Mouse (Mus musculus) limb, embryonic 11.5 days (tissue): ENCODE results near the gene Stard13. TPM values are rescaled to one million over a fixed set of nuclear protein-coding genes. Genes with fewer than 3 reads are reported as not detected.
A peak's percentile ranks its signal among the peaks of the same experiment; 100 is the strongest.

ENCODE experiments used
- ATAC-seq: fragments of 200-750 bp; cut with Nextera tagmentation; 2 replicates; pipeline ENCODE4 v1.8.0; 2017; ENCODE audit warnings: low read depth; ENCODE audit not compliant: insufficient number of reproducible peaks, low FRiP score, low TSS enrichment
- DNase-seq: peaks from one replicate; pipeline ENCODE4 v3.0.0-alpha.2; 2015; ENCODE audit warnings: low spot score
- H3K27ac ChIP-seq: fragments of 300-500 bp; sonication (generic); replicated peaks from 2 replicates; pipeline ENCODE4 v1.5.1; 2014; ENCODE audit warnings: low read depth, mild to moderate bottlenecking, low read length
- H3K27me3 ChIP-seq: fragments of 300-500 bp; sonication (generic); 2 replicates; pipeline ENCODE4 v1.6.1; 2014; ENCODE audit warnings: mild to moderate bottlenecking, low read length, mixed read lengths; ENCODE audit not compliant: control insufficient read depth, insufficient read depth
- H3K36me3 ChIP-seq: fragments of 300-500 bp; sonication (generic); 2 replicates; pipeline ENCODE4 v1.6.1; 2014; ENCODE audit warnings: mild to moderate bottlenecking, low read length, moderate library complexity, mixed read lengths; ENCODE audit not compliant: control insufficient read depth, insufficient read depth
- H3K4me1 ChIP-seq: fragments of 300-500 bp; sonication (generic); 2 replicates; pipeline ENCODE4 v1.6.1; 2014; ENCODE audit warnings: low read length, mixed read lengths; ENCODE audit not compliant: control insufficient read depth, insufficient read depth
- H3K4me2 ChIP-seq: fragments of 300-500 bp; sonication (generic); 2 replicates; pipeline ENCODE4 v1.6.1; 2014; ENCODE audit warnings: low read depth, mild to moderate bottlenecking, moderate library complexity; ENCODE audit not compliant: severe bottlenecking
- H3K4me3 ChIP-seq: fragments of 300-500 bp; sonication (generic); 2 replicates; pipeline ENCODE4 v1.5.1; 2014; ENCODE audit warnings: low read depth, low read length
- H3K9ac ChIP-seq: fragments of 300-500 bp; sonication (generic); 2 replicates; pipeline ENCODE4 v1.6.1; 2014; ENCODE audit warnings: mild to moderate bottlenecking, low read length
- H3K9me3 ChIP-seq: fragments of 300-500 bp; sonication (generic); 2 replicates; pipeline ENCODE4 v1.6.1; 2016; ENCODE audit warnings: low read length; ENCODE audit not compliant: control insufficient read depth
- WGBS: fragments of 180-500 bp; shearing (Covaris S2); extraction: QIAGEN DNeasy Blood & Tissue Kit; methylation state at CpG from one replicate; pipeline ENCODE4 v1.1.7; 2014; 5-methylcytosine and 5-hydroxymethylcytosine counted together
- polyA plus RNA-seq: library from polyadenylated mRNA; unstranded; fragments of >200 nt; fragmentation: Nextera tagmentation; extraction: Ambion mirVana; gene quantifications from 2 replicates; pipeline ENCODE4 v1.2.1, GENCODE M21; 2014

Gene Stard13
- polyA plus RNA-seq, 1 experiment from 2014 or later, result 3.7 TPM

DNA sequence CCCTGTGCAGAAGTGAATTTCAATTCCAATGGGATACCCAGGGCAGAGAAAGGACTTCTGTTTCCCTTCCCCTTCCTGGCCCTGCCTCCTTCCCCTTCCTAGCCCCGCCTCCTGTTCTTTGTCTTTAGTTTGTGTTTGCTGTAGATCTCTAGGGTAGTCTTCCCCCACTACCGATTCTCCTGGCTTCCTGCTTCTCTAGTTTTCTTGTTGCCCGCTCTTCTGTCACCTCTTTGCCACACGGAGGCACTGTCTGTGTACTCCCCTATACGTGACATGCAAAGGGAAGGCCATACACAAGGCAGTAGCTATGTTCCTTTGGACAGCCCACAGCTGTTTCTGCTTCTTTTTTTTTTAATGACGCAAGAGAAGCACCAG is 176.7 kb downstream of the Stard13 start:
- WGBS, result 74% methylated on average over 6 of the region's 6 CpGs
- Histone ChIP-seq H3K9me3 (peaks cover under 1% of the 10 kb centered on the region; the same call in 1 of the 2 replicates), H3K36me3 (no peaks in the 10 kb centered on the region; the same call in 1 of the 2 replicates), H3K27me3 (no peaks in the 10 kb centered on the region), H3K9ac (no peak overlapping the region), H3K27ac (no peak overlapping the region), H3K4me3 (no peak overlapping the region), H3K4me1 (peaks cover 10% of the 10 kb centered on the region), H3K4me2 (no peak overlapping the region)
- ATAC-seq (no peak), DNase-seq (no peak)

- Histone ChIP-seq H3K4me2 (no peak overlapping the region), H3K4me3 (no peak overlapping the region), H3K9me3 (no peaks in the 10 kb centered on the region), H3K27me3 (no peaks in the 10 kb centered on the region), H3K4me1 (peaks cover 10% of the 10 kb centered on the region), H3K36me3 (no peaks in the 10 kb centered on the region), H3K27ac (no peak overlapping the region), H3K9ac (no peak overlapping the region)
- WGBS, result 52% methylated on average over 12 of the region's 12 CpGs
- ATAC-seq (no peak), DNase-seq (no peak)
Measured at GRCm38 (mm10) chr5:151056255-151056919, 177.2 kb downstream of the Stard13 start.

GRCm38 (mm10) chr5:151055426-151056090 is 178.1 kb downstream of the Stard13 start:
- DNase-seq, result no peak
- H3K9me3 ChIP-seq, result no peaks in the 10 kb centered on the region
- H3K4me1 ChIP-seq, result peaks cover 10% of the 10 kb centered on the region
- no peaks in the 10 kb centered on the region for H3K27me3 ChIP-seq
- no peaks in the 10 kb centered on the region for H3K36me3 ChIP-seq
- 94% methylated on average over 11 of the region's 11 CpGs for WGBS
- H3K27ac ChIP-seq, result no peak overlapping the region
- no peak overlapping the region for H3K9ac ChIP-seq
- H3K4me3 ChIP-seq, result no peak overlapping the region
- ATAC-seq, result no peak
- H3K4me2 ChIP-seq, result no peak overlapping the region

DNA sequence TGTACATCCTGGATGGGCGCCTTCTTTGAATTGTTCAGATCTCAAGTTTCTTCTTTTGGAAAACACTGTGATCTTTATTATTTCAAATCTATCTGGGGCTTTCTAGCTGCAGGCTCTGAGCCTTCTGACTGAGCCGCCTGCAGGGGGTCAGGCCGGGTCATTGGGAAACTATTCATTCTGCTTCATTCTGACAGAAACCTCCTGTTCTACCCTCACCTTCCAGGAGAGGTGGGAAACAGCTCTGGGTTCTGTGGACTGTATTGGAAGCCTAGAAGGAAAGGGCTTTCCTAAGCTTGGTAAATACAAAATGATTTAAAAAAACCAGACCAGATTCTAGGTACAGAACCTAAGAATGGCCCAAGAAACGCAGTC is 178.9 kb downstream of the Stard13 start:
- H3K9ac ChIP-seq, result no peak overlapping the region
- peaks cover 10% of the 10 kb centered on the region for H3K4me1 ChIP-seq
- no peak for DNase-seq
- 60% methylated on average over 4 of the region's 4 CpGs for WGBS
- H3K4me3 ChIP-seq, result no peak overlapping the region
- H3K27ac ChIP-seq, result no peak overlapping the region
- H3K27me3 ChIP-seq, result no peaks in the 10 kb centered on the region
- H3K4me2 ChIP-seq, result no peak overlapping the region
- no peaks in the 10 kb centered on the region for H3K36me3 ChIP-seq
- ATAC-seq, result no peak
- H3K9me3 ChIP-seq, result no peaks in the 10 kb centered on the region

GRCm38 (mm10) chr5:151054100-151054742 is 179.4 kb downstream of the Stard13 start:
- Histone ChIP-seq H3K4me2 (no peak overlapping the region), H3K4me3 (no peak overlapping the region), H3K27me3 (no peaks in the 10 kb centered on the region), H3K4me1 (peaks cover 10% of the 10 kb centered on the region), H3K36me3 (no peaks in the 10 kb centered on the region), H3K27ac (no peak overlapping the region), H3K9ac (no peak overlapping the region), H3K9me3 (no peaks in the 10 kb centered on the region)
- WGBS, result 51% methylated on average over 7 of the region's 7 CpGs
- peak; percentile 59; the same call in 1 of the 2 replicates for ATAC-seq
- DNase-seq, result no peak

- Histone ChIP-seq H3K9me3 (no peaks in the 10 kb centered on the region), H3K27me3 (no peaks in the 10 kb centered on the region), H3K27ac (no peak overlapping the region), H3K4me3 (no peak overlapping the region), H3K4me2 (no peak overlapping the region), H3K9ac (no peak overlapping the region), H3K4me1 (peaks cover 10% of the 10 kb centered on the region), H3K36me3 (no peaks in the 10 kb centered on the region)
- WGBS, result 94% methylated on average over 5 of the region's 5 CpGs
- no peak for DNase-seq
- no peak for ATAC-seq
Measured at GRCm38 (mm10) chr5:151053190-151053589, 180.4 kb downstream of the Stard13 start.

DNA sequence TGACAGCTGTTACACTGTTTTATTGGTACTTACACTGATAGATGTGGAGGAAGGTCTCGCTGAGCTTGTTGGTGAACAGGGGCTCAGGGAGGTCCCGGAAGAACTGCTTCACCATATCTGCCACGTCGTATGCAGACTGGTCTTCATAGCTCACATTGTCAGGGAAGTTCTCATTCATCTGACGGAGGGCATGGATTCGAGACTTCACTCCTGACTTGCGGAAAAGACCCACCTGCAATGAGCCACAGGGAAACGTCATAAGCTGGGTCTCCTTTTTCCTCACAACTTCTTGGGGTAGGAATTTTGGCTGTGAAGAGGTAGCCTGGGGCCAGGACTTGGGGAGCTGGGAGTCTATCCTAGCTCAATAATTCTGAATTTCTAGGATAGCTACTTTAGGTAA is 181.3 kb downstream of the Stard13 start:
- DNase-seq, result no peak
- WGBS, result 95% methylated on average over 8 of the region's 8 CpGs
- ATAC-seq, result no peak

GRCm38 (mm10) chr5:151047488-151047887 is 186.1 kb downstream of the Stard13 start:
- peaks cover 2% of the 10 kb centered on the region; the same call in 1 of the 2 replicates for H3K36me3 ChIP-seq
- H3K27ac ChIP-seq, result no peak overlapping the region
- peaks cover 4% of the 10 kb centered on the region; the same call in 1 of the 2 replicates for H3K4me1 ChIP-seq
- H3K4me3 ChIP-seq, result no peak overlapping the region
- DNase-seq (no peak), ATAC-seq (no peak)
- no peaks in the 10 kb centered on the region for H3K27me3 ChIP-seq
- WGBS, result 52% methylated on average over 12 of the region's 12 CpGs
- no peaks in the 10 kb centered on the region for H3K9me3 ChIP-seq
- H3K4me2 ChIP-seq, result no peak overlapping the region
- H3K9ac ChIP-seq, result 0 out of 2 replicates have a peak overlapping the region, but pooled peaks have one; percentile 17

More for the DNA sequence above, 181.3 kb downstream of the Stard13 start:
- Histone ChIP-seq H3K9ac (no peak overlapping the region), H3K9me3 (no peaks in the 10 kb centered on the region), H3K27ac (no peak overlapping the region), H3K36me3 (no peaks in the 10 kb centered on the region), H3K27me3 (no peaks in the 10 kb centered on the region), H3K4me3 (no peak overlapping the region), H3K4me1 (peaks cover 14% of the 10 kb centered on the region), H3K4me2 (no peak overlapping the region)
